Mouse (Mus musculus) limb, embryonic 11.5 days (tissue): ENCODE measurements around the gene Lpp. TPM values are rescaled to one million over a fixed set of nuclear protein-coding genes. Genes with fewer than 3 reads are reported as not detected.

Experiments used
- ATAC-seq: fragments of 200-750 bp; cut with Nextera tagmentation; 2 replicates; pipeline ENCODE4 v1.8.0; 2017; ENCODE audit warnings: low read depth; ENCODE audit not compliant: insufficient number of reproducible peaks, low FRiP score, low TSS enrichment
- DNase-seq: peaks from one replicate; pipeline ENCODE4 v3.0.0-alpha.2; 2015; ENCODE audit warnings: low spot score
- H3K27ac ChIP-seq: fragments of 300-500 bp; sonication (generic); replicated peaks from 2 replicates; pipeline ENCODE4 v1.5.1; 2014; ENCODE audit warnings: low read depth, mild to moderate bottlenecking, low read length
- H3K27me3 ChIP-seq: fragments of 300-500 bp; sonication (generic); 2 replicates; pipeline ENCODE4 v1.6.1; 2014; ENCODE audit warnings: mild to moderate bottlenecking, low read length, mixed read lengths; ENCODE audit not compliant: control insufficient read depth, insufficient read depth
- H3K36me3 ChIP-seq: fragments of 300-500 bp; sonication (generic); 2 replicates; pipeline ENCODE4 v1.6.1; 2014; ENCODE audit warnings: mild to moderate bottlenecking, low read length, moderate library complexity, mixed read lengths; ENCODE audit not compliant: control insufficient read depth, insufficient read depth
- H3K4me1 ChIP-seq: fragments of 300-500 bp; sonication (generic); 2 replicates; pipeline ENCODE4 v1.6.1; 2014; ENCODE audit warnings: low read length, mixed read lengths; ENCODE audit not compliant: control insufficient read depth, insufficient read depth
- H3K4me2 ChIP-seq: fragments of 300-500 bp; sonication (generic); 2 replicates; pipeline ENCODE4 v1.6.1; 2014; ENCODE audit warnings: low read depth, mild to moderate bottlenecking, moderate library complexity; ENCODE audit not compliant: severe bottlenecking
- H3K4me3 ChIP-seq: fragments of 300-500 bp; sonication (generic); 2 replicates; pipeline ENCODE4 v1.5.1; 2014; ENCODE audit warnings: low read depth, low read length
- H3K9ac ChIP-seq: fragments of 300-500 bp; sonication (generic); 2 replicates; pipeline ENCODE4 v1.6.1; 2014; ENCODE audit warnings: mild to moderate bottlenecking, low read length
- H3K9me3 ChIP-seq: fragments of 300-500 bp; sonication (generic); 2 replicates; pipeline ENCODE4 v1.6.1; 2016; ENCODE audit warnings: low read length; ENCODE audit not compliant: control insufficient read depth
- WGBS: fragments of 180-500 bp; shearing (Covaris S2); extraction: QIAGEN DNeasy Blood & Tissue Kit; methylation state at CpG from one replicate; pipeline ENCODE4 v1.1.7; 2014; 5-methylcytosine and 5-hydroxymethylcytosine counted together
- polyA plus RNA-seq: library from polyadenylated mRNA; unstranded; fragments of >200 nt; fragmentation: Nextera tagmentation; extraction: Ambion mirVana; gene quantifications from 2 replicates; pipeline ENCODE4 v1.2.1, GENCODE M21; 2014

Lpp gene
- polyA plus RNA-seq, 1 experiment from 2014 or later, result 38.2 TPM

- no peak overlapping the region for H3K27ac ChIP-seq
- H3K4me1 ChIP-seq, result no peaks in the 10 kb centered on the region
- 96% methylated on average over 4 of the region's 4 CpGs for WGBS
- no peaks in the 10 kb centered on the region for H3K27me3 ChIP-seq
- DNase-seq, result no peak
- no peak for ATAC-seq
- no peak overlapping the region for H3K4me3 ChIP-seq
- H3K36me3 ChIP-seq, result no peaks in the 10 kb centered on the region
- H3K9ac ChIP-seq, result no peak overlapping the region
- no peak overlapping the region for H3K4me2 ChIP-seq
- H3K9me3 ChIP-seq, result no peaks in the 10 kb centered on the region
These were observed 433.1 kb downstream of the Lpp start for GRCm38 (mm10) chr16:24826390-24826789.

DNA sequence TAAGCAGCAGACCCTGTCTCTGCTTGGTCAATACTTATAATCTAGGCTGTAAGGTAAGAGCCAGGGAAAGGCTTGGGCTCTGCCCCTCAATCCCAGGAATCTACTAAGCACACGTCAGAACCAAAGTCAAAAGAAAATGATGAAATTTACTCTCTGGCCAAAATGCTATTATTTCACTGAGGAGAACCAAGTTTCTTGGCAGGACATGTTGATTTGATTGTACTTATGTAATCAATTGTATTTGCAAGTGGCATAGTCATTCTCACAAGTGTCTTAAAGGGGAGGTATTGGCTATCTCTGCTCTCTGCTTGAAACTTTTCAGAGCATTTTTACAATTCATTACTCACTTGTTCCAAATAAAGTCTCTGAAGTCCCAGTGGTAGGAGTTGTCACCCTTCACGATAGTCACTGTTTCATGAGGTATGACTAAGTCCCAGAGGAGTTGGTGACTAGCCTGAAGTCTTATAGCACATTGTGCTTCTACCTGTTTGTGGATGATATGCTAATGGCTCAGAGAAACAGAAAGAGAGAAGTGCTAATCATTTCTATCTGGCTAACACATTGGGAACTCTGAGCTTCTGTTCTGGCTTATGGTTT, 435.0 kb downstream of the Lpp start:
- Histone ChIP-seq H3K4me3 (no peak overlapping the region), H3K27me3 (no peaks in the 10 kb centered on the region), H3K9ac (no peak overlapping the region), H3K27ac (no peak overlapping the region), H3K9me3 (no peaks in the 10 kb centered on the region), H3K4me2 (no peak overlapping the region), H3K4me1 (no peaks in the 10 kb centered on the region), H3K36me3 (no peaks in the 10 kb centered on the region)
- DNase-seq, result no peak
- ATAC-seq, result no peak
- WGBS, result 86% methylated on average over 2 of the region's 2 CpGs

DNA sequence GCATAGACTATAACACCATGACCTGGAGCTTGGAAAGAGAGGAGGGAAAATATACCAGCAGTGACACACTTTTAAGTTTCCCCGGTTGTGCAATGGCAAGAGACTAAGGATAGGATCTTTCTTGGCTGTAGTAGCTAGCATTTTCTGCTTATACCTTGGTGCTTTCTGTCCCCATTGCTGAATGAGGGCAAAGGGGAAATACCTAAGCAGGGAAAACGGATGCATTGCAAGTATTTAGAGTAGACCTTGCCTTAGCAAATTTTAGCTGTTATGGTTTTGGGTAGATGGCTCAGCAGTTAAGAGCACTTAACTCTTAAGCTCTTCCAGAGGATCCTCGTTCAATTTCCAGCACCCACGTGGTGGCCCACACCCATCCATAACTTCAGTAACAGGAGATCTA, 436.6 kb downstream of the Lpp start:
- Histone ChIP-seq H3K4me1 (no peaks in the 10 kb centered on the region), H3K9ac (no peak overlapping the region), H3K27ac (no peak overlapping the region), H3K9me3 (no peaks in the 10 kb centered on the region), H3K36me3 (no peaks in the 10 kb centered on the region), H3K27me3 (no peaks in the 10 kb centered on the region), H3K4me3 (no peak overlapping the region), H3K4me2 (no peak overlapping the region)
- no peak for DNase-seq
- ATAC-seq, result no peak
- WGBS, result 83% methylated on average over 4 of the region's 4 CpGs

- Histone ChIP-seq H3K36me3 (no peaks in the 10 kb centered on the region), H3K27ac (no peak overlapping the region), H3K9ac (no peak overlapping the region), H3K27me3 (no peaks in the 10 kb centered on the region), H3K9me3 (no peaks in the 10 kb centered on the region), H3K4me2 (no peak overlapping the region), H3K4me3 (no peak overlapping the region), H3K4me1 (no peaks in the 10 kb centered on the region)
- DNase-seq (no peak), ATAC-seq (no peak)
- 59% methylated on average over 7 of the region's 7 CpGs for WGBS
These were observed 437.6 kb downstream of the Lpp start for GRCm38 (mm10) chr16:24830939-24831338.

GRCm38 (mm10) chr16:24833221-24833620, 439.9 kb downstream of the Lpp start:
- H3K36me3 ChIP-seq, result no peaks in the 10 kb centered on the region

GRCm38 (mm10) chr16:24834536-24834935, 441.2 kb downstream of the Lpp start:
- H3K36me3 ChIP-seq, result no peaks in the 10 kb centered on the region
- H3K4me3 ChIP-seq, result no peak overlapping the region
- no peaks in the 10 kb centered on the region for H3K9me3 ChIP-seq
- H3K27me3 ChIP-seq, result no peaks in the 10 kb centered on the region
- ATAC-seq (no peak), DNase-seq (no peak)
- no peak overlapping the region for H3K9ac ChIP-seq
- 89% methylated on average over 9 of the region's 9 CpGs for WGBS
- H3K27ac ChIP-seq, result no peak overlapping the region
- H3K4me2 ChIP-seq, result no peak overlapping the region
- no peaks in the 10 kb centered on the region for H3K4me1 ChIP-seq

More at GRCm38 (mm10) chr16:24833221-24833620, 439.9 kb downstream of the Lpp start:
- Histone ChIP-seq H3K4me3 (no peak overlapping the region), H3K9ac (no peak overlapping the region), H3K9me3 (no peaks in the 10 kb centered on the region), H3K4me2 (no peak overlapping the region), H3K27ac (no peak overlapping the region), H3K4me1 (no peaks in the 10 kb centered on the region), H3K27me3 (no peaks in the 10 kb centered on the region)
- DNase-seq, result no peak
- ATAC-seq, result no peak
- WGBS, result 86% methylated on average over 8 of the region's 8 CpGs

DNA sequence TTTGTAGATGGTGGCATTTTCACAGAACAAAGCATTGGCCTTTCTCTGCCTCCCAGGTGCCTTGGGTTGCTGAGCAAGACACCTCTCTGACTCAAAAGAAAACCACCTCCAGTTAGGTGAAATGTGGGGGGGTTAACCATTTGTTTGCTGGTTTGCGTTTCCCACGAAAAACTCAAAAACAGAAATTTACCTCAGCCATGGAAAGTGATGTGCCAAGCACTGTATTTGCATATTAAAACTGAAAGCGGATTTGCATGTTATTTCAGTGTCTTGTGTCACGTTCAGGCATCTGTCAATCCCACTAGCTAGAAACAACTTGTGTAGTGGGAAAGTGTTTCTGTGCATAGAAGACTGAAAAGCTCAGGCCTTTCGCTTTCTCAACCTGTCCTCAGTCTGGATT, 443.2 kb downstream of the Lpp start:
- Histone ChIP-seq H3K27me3 (no peaks in the 10 kb centered on the region), H3K4me1 (no peaks in the 10 kb centered on the region), H3K4me3 (no peak overlapping the region), H3K9ac (no peak overlapping the region), H3K36me3 (no peaks in the 10 kb centered on the region), H3K27ac (no peak overlapping the region), H3K9me3 (no peaks in the 10 kb centered on the region), H3K4me2 (no peak overlapping the region)
- DNase-seq, result no peak
- ATAC-seq, result no peak
- 84% methylated on average over 5 of the region's 5 CpGs for WGBS

GRCm38 (mm10) chr16:24839018-24839417, 445.7 kb downstream of the Lpp start:
- WGBS, result 50% methylated on average over 1 of the region's 1 CpGs
- no peak overlapping the region for H3K9ac ChIP-seq
- ATAC-seq, result no peak
- H3K4me1 ChIP-seq, result no peaks in the 10 kb centered on the region
- H3K27me3 ChIP-seq, result no peaks in the 10 kb centered on the region
- no peak overlapping the region for H3K4me3 ChIP-seq
- no peak overlapping the region for H3K4me2 ChIP-seq
- H3K9me3 ChIP-seq, result no peaks in the 10 kb centered on the region
- no peak for DNase-seq
- H3K36me3 ChIP-seq, result no peaks in the 10 kb centered on the region
- no peak overlapping the region for H3K27ac ChIP-seq

GRCm38 (mm10) chr16:24840073-24840472, 446.8 kb downstream of the Lpp start:
- no peaks in the 10 kb centered on the region for H3K9me3 ChIP-seq
- no peaks in the 10 kb centered on the region for H3K27me3 ChIP-seq
- ATAC-seq (no peak), DNase-seq (no peak)
- H3K9ac ChIP-seq, result no peak overlapping the region
- 91% methylated on average over 5 of the region's 5 CpGs for WGBS
- no peak overlapping the region for H3K4me3 ChIP-seq
- no peak overlapping the region for H3K4me2 ChIP-seq
- H3K4me1 ChIP-seq, result no peaks in the 10 kb centered on the region
- no peaks in the 10 kb centered on the region for H3K36me3 ChIP-seq
- H3K27ac ChIP-seq, result no peak overlapping the region
